Mouse (Mus musculus): ENCODE results near the gene Senp7. TPM values are rescaled to one million over a fixed set of nuclear protein-coding genes. Genes with fewer than 3 reads are reported as not detected.
A peak's percentile ranks its signal among the peaks of the same experiment; 100 is the strongest.

Senp7 gene
- total and polyA plus RNA-seq, 3 experiments = 2.9 to 15.6 (median 14.4) TPM

- Histone ChIP-seq H3K79me2 (replicated peaks; ENCODE audit: control insufficient read depth, insufficient read depth, low read length) (no peaks in the 10 kb centered on the region), H3K36me3 (ENCODE audit: control insufficient read depth, insufficient read depth, low read length) (peaks cover 3% of the 10 kb centered on the region; the same call in 1 of the 2 replicates), H3K4me1 (ENCODE audit: control insufficient read depth, insufficient read depth, low read length) (peaks cover 2% of the 10 kb centered on the region), H3K9ac (ENCODE audit: low read depth, low read length) (peak overlapping the region; percentile 66), H3K27ac (peak overlapping the region; percentile 96), H3K27me3 (ENCODE audit: control insufficient read depth, insufficient read depth, low read length) (no peaks in the 10 kb centered on the region), H3K4me3 (peak overlapping the region; percentile 87)
- WGBS = under 1% methylated on average over 44 of the region's 66 CpGs
- peak; percentile 87 to 89 for DNase-seq
- TF ChIP-seq POLR2A (IDR thresholded peaks at IDR 0.05; ENCODE audit: insufficient read depth, low read depth, low read length) (peak; percentile 67), EP300 (IDR thresholded peaks at IDR 0.05; ENCODE audit: insufficient read depth, low read depth, low read length) (no peak)
- intact Hi-C loops (cut with DNase I) = loop anchor here (1.0 to 5.0 kb wide), 5 partner anchors 38 to 109 kb away; partner anchors contain the start of genes Pcnp, Rpl24 and Trmt10c
Measured at GRCm38 (mm10) chr16:56075222-56076111, 27.3 kb downstream of the Senp7 start.

GRCm38 (mm10) chr16:56076121-56076869 is 28.2 kb downstream of the Senp7 start:
- peak overlapping the region; percentile 66 for H3K9ac ChIP-seq (ENCODE audit: low read depth, low read length)
- intact Hi-C loops (cut with DNase I) = loop anchor here (5.0 kb wide), 2 partner anchors 41 to 56 kb away; no protein-coding TSS in a partner anchor
- no peak for TF ChIP-seq CTCF (IDR thresholded peaks at IDR 0.05)
- no peak; the same call in 1 of the 2 replicates for TF ChIP-seq POLR2A (IDR thresholded peaks at IDR 0.05; ENCODE audit: insufficient read depth, low read depth, low read length)
- TF ChIP-seq EP300 (IDR thresholded peaks at IDR 0.05; ENCODE audit: insufficient read depth, low read depth, low read length) = no peak
- H3K36me3 ChIP-seq (ENCODE audit: control insufficient read depth, insufficient read depth, low read length) = peaks cover 3% of the 10 kb centered on the region; the same call in 1 of the 2 replicates
- H3K4me1 ChIP-seq (ENCODE audit: control insufficient read depth, insufficient read depth, low read length) = peaks cover 2% of the 10 kb centered on the region
- H3K4me3 ChIP-seq = peak overlapping the region; percentile 87
- 9% methylated on average over 11 of the region's 11 CpGs for WGBS
- DNase-seq = peak; percentile 18 to 34
- no peaks in the 10 kb centered on the region for H3K27me3 ChIP-seq (ENCODE audit: control insufficient read depth, insufficient read depth, low read length)
- H3K27ac ChIP-seq = peak overlapping the region; percentile 96
- H3K79me2 ChIP-seq (replicated peaks; ENCODE audit: control insufficient read depth, insufficient read depth, low read length) = no peaks in the 10 kb centered on the region

- intact Hi-C loops (cut with DNase I) = loop anchor here (5.0 kb wide), 2 partner anchors 38 to 53 kb away; no protein-coding TSS in a partner anchor
- H3K4me1 ChIP-seq (ENCODE audit: control insufficient read depth, insufficient read depth, low read length) = peaks cover 2% of the 10 kb centered on the region
- no peaks in the 10 kb centered on the region for H3K79me2 ChIP-seq (replicated peaks; ENCODE audit: control insufficient read depth, insufficient read depth, low read length)
- no peak overlapping the region for H3K27ac ChIP-seq
- TF ChIP-seq POLR2A (IDR thresholded peaks at IDR 0.05; ENCODE audit: insufficient read depth, low read depth, low read length) = no peak
- no peak for TF ChIP-seq EP300 (IDR thresholded peaks at IDR 0.05; ENCODE audit: insufficient read depth, low read depth, low read length)
- TF ChIP-seq CTCF (IDR thresholded peaks at IDR 0.05) = no peak
- no peaks in the 10 kb centered on the region for H3K27me3 ChIP-seq (ENCODE audit: control insufficient read depth, insufficient read depth, low read length)
- WGBS = 92% methylated on average over 1 of the region's 1 CpGs
- no peak overlapping the region for H3K4me3 ChIP-seq
- H3K9ac ChIP-seq (ENCODE audit: low read depth, low read length) = no peak overlapping the region
- peaks cover 3% of the 10 kb centered on the region; the same call in 1 of the 2 replicates for H3K36me3 ChIP-seq (ENCODE audit: control insufficient read depth, insufficient read depth, low read length)
- DNase-seq = no peak
Measured at GRCm38 (mm10) chr16:56079419-56079818, 31.3 kb downstream of the Senp7 start.

GRCm38 (mm10) chr16:56081691-56082090 is 33.6 kb downstream of the Senp7 start:
- H3K4me3 ChIP-seq = no peak overlapping the region
- DNase-seq = no peak
- H3K27ac ChIP-seq = no peak overlapping the region
- no peak overlapping the region for H3K9ac ChIP-seq (ENCODE audit: low read depth, low read length)
- TF ChIP-seq EP300 (IDR thresholded peaks at IDR 0.05; ENCODE audit: insufficient read depth, low read depth, low read length) = no peak
- no peak for TF ChIP-seq POLR2A (IDR thresholded peaks at IDR 0.05; ENCODE audit: insufficient read depth, low read depth, low read length)
- no peak for TF ChIP-seq CTCF (IDR thresholded peaks at IDR 0.05)
- intact Hi-C loops (cut with DNase I) = no loop called here
- H3K4me1 ChIP-seq (ENCODE audit: control insufficient read depth, insufficient read depth, low read length) = no peaks in the 10 kb centered on the region
- no peaks in the 10 kb centered on the region for H3K79me2 ChIP-seq (replicated peaks; ENCODE audit: control insufficient read depth, insufficient read depth, low read length)
- no peaks in the 10 kb centered on the region for H3K27me3 ChIP-seq (ENCODE audit: control insufficient read depth, insufficient read depth, low read length)
- 67% methylated on average over 4 of the region's 4 CpGs for WGBS
- no peaks in the 10 kb centered on the region for H3K36me3 ChIP-seq (ENCODE audit: control insufficient read depth, insufficient read depth, low read length)

- intact Hi-C loops (cut with DNase I) = no loop called here
- WGBS = 90% methylated on average over 2 of the region's 2 CpGs
Measured at GRCm38 (mm10) chr16:56086336-56086735, 38.2 kb downstream of the Senp7 start.

More at GRCm38 (mm10) chr16:56086336-56086735, 38.2 kb downstream of the Senp7 start:
- H3K79me2 ChIP-seq (replicated peaks; ENCODE audit: control insufficient read depth, insufficient read depth, low read length) = no peaks in the 10 kb centered on the region
- no peak overlapping the region for H3K27ac ChIP-seq
- TF ChIP-seq POLR2A (IDR thresholded peaks at IDR 0.05; ENCODE audit: insufficient read depth, low read depth, low read length) = no peak
- TF ChIP-seq EP300 (IDR thresholded peaks at IDR 0.05; ENCODE audit: insufficient read depth, low read depth, low read length) = no peak
- no peak for TF ChIP-seq CTCF (IDR thresholded peaks at IDR 0.05)
- H3K36me3 ChIP-seq (ENCODE audit: control insufficient read depth, insufficient read depth, low read length) = no peaks in the 10 kb centered on the region
- no peak for DNase-seq
- H3K4me3 ChIP-seq = no peak overlapping the region
- H3K27me3 ChIP-seq (ENCODE audit: control insufficient read depth, insufficient read depth, low read length) = no peaks in the 10 kb centered on the region
- H3K4me1 ChIP-seq (ENCODE audit: control insufficient read depth, insufficient read depth, low read length) = no peaks in the 10 kb centered on the region
- H3K9ac ChIP-seq (ENCODE audit: low read depth, low read length) = no peak overlapping the region
